Comparison of ENCODE assay signal across 8 mouse cellular contexts in the genomic region with DNA sequence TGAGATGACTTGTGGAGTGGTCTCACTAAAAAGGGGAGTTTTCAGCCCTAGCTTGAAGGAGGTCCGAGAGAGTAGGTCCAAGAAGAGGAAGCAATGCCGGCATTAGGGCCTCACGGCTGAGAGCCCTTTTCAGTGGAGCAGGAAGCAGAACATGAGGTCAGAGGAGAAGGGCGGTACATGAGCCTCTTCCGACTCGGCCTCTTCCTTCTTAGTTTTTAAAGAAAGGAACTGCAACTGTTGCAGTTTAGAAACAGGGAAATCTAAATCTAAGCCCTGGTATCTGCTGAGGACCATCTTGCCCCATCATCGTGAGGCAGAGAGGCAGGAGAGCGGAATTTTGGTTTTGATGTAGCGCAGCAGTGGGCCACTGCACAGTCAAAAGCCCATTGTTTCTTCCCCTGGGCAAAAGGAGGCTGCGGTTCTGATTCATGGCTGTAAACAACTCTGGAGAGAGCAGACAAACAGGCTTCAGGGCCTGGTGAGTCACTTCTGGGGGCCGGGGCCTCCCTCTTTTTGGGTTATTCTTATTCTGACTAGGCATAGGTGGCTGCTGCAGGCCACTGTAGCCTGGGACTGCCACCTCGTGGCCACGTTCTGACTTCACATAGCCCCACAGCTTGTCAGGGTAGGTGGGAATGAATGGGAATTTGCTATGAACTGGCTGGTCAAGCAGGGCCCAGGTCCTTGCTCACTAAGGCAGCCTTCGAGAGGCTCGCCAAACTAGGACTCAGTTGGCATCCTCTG. TPM values are rescaled to one million over a fixed set of nuclear protein-coding genes. Genes with fewer than 3 reads are reported as not detected.
A peak's percentile ranks its signal among the peaks of the same experiment; 100 is the strongest.
DNase-seq lines count a peak whose midpoint lies in the region; ATAC-seq and TF ChIP-seq lines count a peak whose summit lies in the region.

A gene (plus strand): TSS at position 191 of the 744 bp plus-strand sequence.

- DNase-seq in CH12.LX (ENCODE audit: extremely low read depth): peak; percentile 91
- peak; percentile 78 for DNase-seq in c-Kit-positive CD71-negative TER-119-negative erythroid progenitor cells, embryonic 14.5 days (ENCODE audit: low read depth)
- peak; percentile 83 for DNase-seq in forebrain, embryonic 11.5 days (ENCODE audit: low spot score)
- peak; percentile 75 to 85 for DNase-seq in kidney, postnatal 36 days
- DNase-seq in liver, embryonic 14.5 days (ENCODE audit: low read depth in 3 of 3, low spot score in 3 of 3): peak in 1 of 3 experiments; percentile 31

- H3K36me3 ChIP-seq in CH12.LX (replicated peaks in 1 of 2; ENCODE audit: control insufficient read depth in 1 of 2, insufficient read depth in 1 of 2, low read length in 1 of 2): peaks cover 25 to 39% of the 10 kb centered on the region in 2 experiments
- H3K36me3 ChIP-seq in forebrain, embryonic 11.5 days (ENCODE audit: control insufficient read depth, insufficient read depth, low read length): no peaks in the 10 kb centered on the region
- no peaks in the 10 kb centered on the region for H3K36me3 ChIP-seq in heart, embryonic 15.5 days
- H3K36me3 ChIP-seq in liver, embryonic 14.5 days (replicated peaks; ENCODE audit: control insufficient read depth, insufficient read depth, low read depth): no peaks in the 10 kb centered on the region
- H3K36me3 ChIP-seq in neural tube, embryonic 12.5 days: 0 out of 2 replicates have a peak, but pooled peaks cover 5% of the 10 kb centered on the region
- H3K36me3 ChIP-seq in testis, adult 2 months (ENCODE audit: control insufficient read depth, insufficient read depth, low read length): no peaks in the 10 kb centered on the region

- 45% methylated on average over 15 of the region's 15 CpGs for WGBS in forebrain, embryonic 11.5 days
- WGBS in heart, embryonic 15.5 days: 41% methylated on average over 15 of the region's 15 CpGs
- 27% methylated on average over 15 of the region's 15 CpGs for WGBS in liver, embryonic 14.5 days (ENCODE audit: insufficient replicate concordance)
- WGBS in neural tube, embryonic 12.5 days: 46% methylated on average over 15 of the region's 15 CpGs

- H3K27ac ChIP-seq in CH12.LX (ENCODE audit: insufficient read depth, low read depth): peak within 1 kb of the TSS; percentile 96
- no peak within 1 kb of the TSS for H3K27ac ChIP-seq in forebrain, embryonic 11.5 days (ENCODE audit: low read depth, low read length)
- H3K27ac ChIP-seq in heart, embryonic 15.5 days: peak within 1 kb of the TSS; percentile 65
- H3K27ac ChIP-seq in liver, embryonic 14.5 days: peak within 1 kb of the TSS; percentile 48
- H3K27ac ChIP-seq in neural tube, embryonic 12.5 days: no peak within 1 kb of the TSS
- H3K27ac ChIP-seq in testis, adult 2 months (ENCODE audit: control insufficient read depth, insufficient read depth, low read depth, low read length): peak within 1 kb of the TSS; percentile 59

- peak within 1 kb of the TSS; percentile 95 for H3K9ac ChIP-seq in CH12.LX (ENCODE audit: insufficient read depth, low read depth)
- H3K9ac ChIP-seq in forebrain, embryonic 11.5 days (ENCODE audit: low read length): 0 out of 2 replicates have a peak within 1 kb of the TSS, but pooled peaks have one; percentile 28
- H3K9ac ChIP-seq in heart, embryonic 15.5 days: peak within 1 kb of the TSS; percentile 27
- peak within 1 kb of the TSS; percentile 5 for H3K9ac ChIP-seq in liver, embryonic 14.5 days (replicated peaks)
- peak within 1 kb of the TSS; percentile 18; the same call in 1 of the 2 replicates for H3K9ac ChIP-seq in neural tube, embryonic 12.5 days

- TF ChIP-seq RAD21 in CH12.LX (IDR thresholded peaks at IDR 0.05; ENCODE audit: low read depth, low read length): peak; percentile 95

- peaks cover 4% of the 10 kb centered on the region; the same call in 1 of the 2 replicates for H3K79me2 ChIP-seq in CH12.LX (replicated peaks; ENCODE audit: control insufficient read depth, extremely low read depth, insufficient read depth, poor library complexity, severe bottlenecking)

- dilution Hi-C loops in CH12.LX (cut with MboI; ENCODE audit: extremely low pct_ligation_motif_present, extremely low pct_unique_long_range_greater_than_20kb, low sequenced_read_pairs): no loop called here

- peak; percentile 42 to 95 for TF ChIP-seq CTCF in CH12.LX (conservative IDR thresholded peaks at IDR 0.05 in 1 of 2, IDR thresholded peaks at IDR 0.05 in 1 of 2; ENCODE audit: low read depth in 2 of 2, low read length in 2 of 2)
- TF ChIP-seq CTCF in liver, embryonic 14.5 days (IDR thresholded peaks at IDR 0.05; ENCODE audit: low read depth): peak; percentile 89
- peak; percentile 39; the same call in 1 of the 2 replicates for TF ChIP-seq CTCF in testis, adult 2 months (IDR thresholded peaks at IDR 0.05; ENCODE audit: control insufficient read depth, insufficient read depth, insufficient replicate concordance, low read depth, low read length)

- peak; percentile 78 for TF ChIP-seq POLR2A in CH12.LX (IDR thresholded peaks at IDR 0.05; ENCODE audit: low read depth, low read length)
- TF ChIP-seq POLR2A in testis, adult 2 months (IDR thresholded peaks at IDR 0.05; ENCODE audit: control insufficient read depth, low read depth, low read length): 0 out of 2 replicates have a peak, but pooled peaks have one; percentile 20

- TF ChIP-seq EP300 in CH12.LX (IDR thresholded peaks at IDR 0.05; ENCODE audit: low read length): peak; percentile 46; the same call in 1 of the 2 replicates
- TF ChIP-seq EP300 in liver, embryonic 14.5 days (IDR thresholded peaks at IDR 0.05; ENCODE audit: low read depth): no peak

- peak within 1 kb of the TSS; percentile 53 to 57 (median 56) for H3K4me3 ChIP-seq in CH12.LX (replicated peaks in 1 of 3; ENCODE audit: low read depth in 2 of 3, low read length in 2 of 3, poor library complexity in 1 of 3)
- H3K4me3 ChIP-seq in forebrain, embryonic 11.5 days (ENCODE audit: low read depth, low read length): no peak within 1 kb of the TSS
- peak within 1 kb of the TSS; percentile 22 for H3K4me3 ChIP-seq in heart, embryonic 15.5 days
- peak within 1 kb of the TSS; percentile 35 to 38 for H3K4me3 ChIP-seq in liver, embryonic 14.5 days (ENCODE audit: insufficient read depth in 1 of 2, low read depth in 2 of 2, low read length in 2 of 2)
- H3K4me3 ChIP-seq in neural tube, embryonic 12.5 days: peak within 1 kb of the TSS; percentile 7; the same call in 1 of the 2 replicates
- H3K4me3 ChIP-seq in testis, adult 2 months (ENCODE audit: control insufficient read depth, low read depth, low read length): peak within 1 kb of the TSS; percentile 40

- H3K9me3 ChIP-seq in CH12.LX (replicated peaks; ENCODE audit: low read length): no peaks in the 10 kb centered on the region
- no peaks in the 10 kb centered on the region for H3K9me3 ChIP-seq in forebrain, embryonic 11.5 days (ENCODE audit: control insufficient read depth, low read length)
- no peaks in the 10 kb centered on the region for H3K9me3 ChIP-seq in heart, embryonic 15.5 days (replicated peaks)
- H3K9me3 ChIP-seq in liver, embryonic 14.5 days (ENCODE audit: control insufficient read depth, low read length): no peaks in the 10 kb centered on the region
- no peaks in the 10 kb centered on the region for H3K9me3 ChIP-seq in neural tube, embryonic 12.5 days

- in situ Hi-C loops in CH12.LX (cut with MboI; ENCODE audit: low pct_ligation_motif_present, low pct_unique_long_range_greater_than_20kb, low sequenced_read_pairs): loop anchor here (5.0 kb wide), 1 partner anchor 90 kb away; no protein-coding TSS in a partner anchor

- ATAC-seq in forebrain, embryonic 11.5 days (replicated peaks; ENCODE audit: low FRiP score): peak; percentile 42
- ATAC-seq in heart, embryonic 15.5 days (replicated peaks; ENCODE audit: insufficient number of reproducible peaks, insufficient read depth, low FRiP score, low read depth): peak; percentile 53
- peak; percentile 34; the same call in 1 of the 2 replicates for ATAC-seq in liver, embryonic 14.5 days (ENCODE audit: insufficient read depth)
- ATAC-seq in neural tube, embryonic 12.5 days (ENCODE audit: low FRiP score, low read depth): peak; percentile 45

- peaks cover 19 to 55% of the 10 kb centered on the region in 2 experiments for H3K4me1 ChIP-seq in CH12.LX (ENCODE audit: control insufficient read depth in 1 of 2, insufficient read depth in 2 of 2)
- H3K4me1 ChIP-seq in forebrain, embryonic 11.5 days (replicated peaks; ENCODE audit: control insufficient read depth, insufficient read depth, low read length): peaks cover 6% of the 10 kb centered on the region
- H3K4me1 ChIP-seq in heart, embryonic 15.5 days (replicated peaks): peaks cover 46% of the 10 kb centered on the region
- H3K4me1 ChIP-seq in liver, embryonic 14.5 days (replicated peaks; ENCODE audit: control insufficient read depth in 2 of 2, insufficient read depth in 2 of 2, low read length in 1 of 2): peaks cover 13 to 28% of the 10 kb centered on the region in 2 experiments
- peaks cover 12% of the 10 kb centered on the region for H3K4me1 ChIP-seq in neural tube, embryonic 12.5 days
- peaks cover 22% of the 10 kb centered on the region for H3K4me1 ChIP-seq in testis, adult 2 months (ENCODE audit: control insufficient read depth, insufficient read depth, low read length)

- H3K27me3 ChIP-seq in CH12.LX (replicated peaks): no peaks in the 10 kb centered on the region
- H3K27me3 ChIP-seq in forebrain, embryonic 11.5 days (ENCODE audit: control insufficient read depth, insufficient read depth, low read length): no peaks in the 10 kb centered on the region
- no peaks in the 10 kb centered on the region for H3K27me3 ChIP-seq in heart, embryonic 15.5 days
- H3K27me3 ChIP-seq in liver, embryonic 14.5 days (ENCODE audit: control insufficient read depth, insufficient read depth, low read length): no peaks in the 10 kb centered on the region
- no peaks in the 10 kb centered on the region for H3K27me3 ChIP-seq in neural tube, embryonic 12.5 days (replicated peaks)
- no peaks in the 10 kb centered on the region for H3K27me3 ChIP-seq in testis, adult 2 months (ENCODE audit: control insufficient read depth, insufficient read depth, low read length)

- H3K4me2 ChIP-seq in CH12.LX (ENCODE audit: insufficient read depth, low read depth, poor library complexity, severe bottlenecking): peak within 1 kb of the TSS; percentile 88
- no peak within 1 kb of the TSS for H3K4me2 ChIP-seq in forebrain, embryonic 11.5 days (ENCODE audit: low read depth, low read length, severe bottlenecking)
- peak within 1 kb of the TSS; percentile 43 for H3K4me2 ChIP-seq in heart, embryonic 15.5 days
- peak within 1 kb of the TSS; percentile 32 for H3K4me2 ChIP-seq in liver, embryonic 14.5 days (ENCODE audit: low read depth)
- 0 out of 2 replicates have a peak within 1 kb of the TSS, but pooled peaks have one; percentile 12 for H3K4me2 ChIP-seq in neural tube, embryonic 12.5 days (replicated peaks)

RNA-seq across cellular contexts. Expression of the gene that starts here (rescaled TPM):
- total RNA-seq in CH12.LX (2012; rRNA removed) (20.6 and 23.1 TPM in 2 replicates), CH12.LX (2014; rRNA removed) (27.6 and 33.0 TPM in 2 replicates)
- polyA plus RNA-seq in CH12.LX (2012; ENCODE audit: insufficient read length, low read depth): 20.8 and 22.7 TPM in 2 replicates
- polyA plus RNA-seq in forebrain, embryonic 11.5 days (2014; fragmentation: Nextera tagmentation; extraction: Ambion mirVana): 0.90 and 1.1 TPM in 2 replicates
- polyA plus RNA-seq in heart, embryonic 15.5 days (2015; fragmentation: Nextera tagmentation; extraction: Ambion mirVana): 3.2 and 4.2 TPM in 2 replicates
- 5.3 and 5.8 TPM in 2 replicates for polyA plus RNA-seq in liver, embryonic 14.5 days (2012; rRNA removed)
- polyA plus RNA-seq in liver, embryonic 14.5 days (2014; fragmentation: Nextera tagmentation; extraction: Ambion mirVana): 3.2 and 4.6 TPM in 2 replicates
- polyA plus RNA-seq in neural tube, embryonic 12.5 days (2016; fragmentation: Nextera tagmentation; extraction: Ambion mirVana): 1.7 and 2.5 TPM in 2 replicates
- 20.1 and 26.1 TPM in 2 replicates for polyA plus RNA-seq in testis, adult 2 months (2012; rRNA removed)

Comparison
In these comparisons a context has a peak if more than half of its experiments do, and no peak if none do; other contexts are left out.
1. H3K27ac ChIP-seq: peak in CH12.LX (single experiment), heart, embryonic 15.5 days (single experiment), liver, embryonic 14.5 days (single experiment) and testis, adult 2 months (single experiment); none in forebrain, embryonic 11.5 days (single experiment) and neural tube, embryonic 12.5 days (single experiment).
2. H3K9ac ChIP-seq: peak in every context shown above with its lines; median percentile 95 in CH12.LX; 28 in forebrain, embryonic 11.5 days; 27 in heart, embryonic 15.5 days; 18 in neural tube, embryonic 12.5 days; 5 in liver, embryonic 14.5 days.
3. CTCF ChIP-seq: peak in every context shown above with its lines; median percentile 89 in liver, embryonic 14.5 days; 68 in CH12.LX; 39 in testis, adult 2 months.
4. Peak in every context shown above with its lines, with median percentiles within 50 percentile points of each other: ATAC-seq.